Mouse (Mus musculus) limb, embryonic 13.5 days (tissue): ENCODE data around the gene L2hgdh. TPM values are rescaled to one million over a fixed set of nuclear protein-coding genes. Genes with fewer than 3 reads are reported as not detected.

Experiments
- ATAC-seq: fragments of 200-750 bp; cut with Nextera tagmentation; 2 replicates; pipeline ENCODE4 v1.8.0; 2017; ENCODE audit warnings: low read depth, moderate number of reproducible peaks, moderate TSS enrichment; ENCODE audit not compliant: low FRiP score
- H3K27ac ChIP-seq: fragments of 300-500 bp; sonication (generic); 2 replicates; pipeline ENCODE4 v1.5.1; 2015; ENCODE audit warnings: inconsistent platforms, mild to moderate bottlenecking, moderate library complexity
- H3K27me3 ChIP-seq: fragments of 300-500 bp; sonication (generic); 2 replicates; pipeline ENCODE4 v1.6.1; 2015; ENCODE audit warnings: mild to moderate bottlenecking, inconsistent platforms
- H3K36me3 ChIP-seq: fragments of 300-500 bp; sonication (generic); 2 replicates; pipeline ENCODE4 v1.6.1; 2015; ENCODE audit warnings: inconsistent platforms, mild to moderate bottlenecking, moderate library complexity
- H3K4me1 ChIP-seq: fragments of 300-500 bp; sonication (generic); 2 replicates; pipeline ENCODE4 v1.6.1; 2015; ENCODE audit warnings: inconsistent platforms
- H3K4me2 ChIP-seq: fragments of 300-500 bp; sonication (generic); replicated peaks from 2 replicates; pipeline ENCODE4 v1.6.1; 2015; ENCODE audit warnings: inconsistent platforms, mild to moderate bottlenecking, moderate library complexity
- H3K4me3 ChIP-seq: fragments of 300-500 bp; sonication (generic); 2 replicates; pipeline ENCODE4 v1.5.1; 2015; ENCODE audit warnings: moderate library complexity, mild to moderate bottlenecking, inconsistent platforms
- H3K9ac ChIP-seq: fragments of 300-500 bp; sonication (generic); 2 replicates; pipeline ENCODE4 v1.6.1; 2015; ENCODE audit warnings: mild to moderate bottlenecking, inconsistent platforms
- H3K9me3 ChIP-seq: fragments of 300-500 bp; sonication (generic); 2 replicates; pipeline ENCODE4 v1.6.1; 2016; ENCODE audit warnings: inconsistent platforms
- WGBS: fragments of 180-500 bp; shearing (Covaris S2); methylation state at CpG from one replicate; pipeline ENCODE4 v1.1.7; 2015; 5-methylcytosine and 5-hydroxymethylcytosine counted together
- microRNA counts: library from miRNA; unstranded; fragments of <30 nt; microRNA quantifications from one replicate; lab custom pipeline; 2016
- microRNA-seq: library from miRNA; unstranded; fragments of <30 nt; microRNA quantifications from one replicate; pipeline ENCODE4, GENCODE M21; 2016
- polyA plus RNA-seq: library from polyadenylated mRNA; unstranded; fragments of >200 nt; fragmentation: Nextera tagmentation; extraction: Ambion mirVana; gene quantifications from 2 replicates; pipeline ENCODE4 v1.2.1, GENCODE M21; 2015

The L2hgdh gene
- polyA plus RNA-seq, 1 experiment from 2014 or later = 20.1 TPM

GRCm38 (mm10) chr12:69644877-69645276, 79.8 kb downstream of the L2hgdh start:
- H3K9ac ChIP-seq = no peak overlapping the region
- H3K4me1 ChIP-seq = no peaks in the 10 kb centered on the region
- H3K36me3 ChIP-seq = peaks cover 44% of the 10 kb centered on the region
- H3K4me3 ChIP-seq = no peak overlapping the region
- 78% methylated on average over 3 of the region's 3 CpGs for WGBS
- no peak for ATAC-seq
- H3K9me3 ChIP-seq = no peaks in the 10 kb centered on the region
- H3K27me3 ChIP-seq = no peaks in the 10 kb centered on the region
- H3K27ac ChIP-seq = no peak overlapping the region
- H3K4me2 ChIP-seq = no peak overlapping the region

DNA sequence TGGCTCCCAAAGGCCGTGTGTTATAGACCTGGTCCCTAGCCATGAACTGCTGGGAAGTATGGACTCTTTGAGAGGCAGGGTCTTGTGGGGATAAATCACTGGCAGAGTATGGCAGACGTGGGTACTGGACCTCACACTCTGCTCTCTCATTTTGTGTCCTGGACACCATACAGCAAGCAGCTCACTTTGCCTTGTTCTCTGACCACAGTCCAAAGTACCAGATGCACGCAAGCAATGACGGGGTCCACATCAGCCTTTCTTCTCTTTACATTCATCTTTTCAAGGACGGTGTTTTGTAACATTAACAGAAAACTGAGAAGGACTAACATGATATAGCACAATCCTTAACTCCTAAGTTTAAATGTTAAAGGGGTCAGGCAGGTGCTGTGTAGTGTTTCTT, 81.8 kb downstream of the L2hgdh start:
- no peak for ATAC-seq
- H3K9ac ChIP-seq = no peak overlapping the region
- H3K36me3 ChIP-seq = peaks cover 49% of the 10 kb centered on the region
- H3K9me3 ChIP-seq = no peaks in the 10 kb centered on the region
- no peaks in the 10 kb centered on the region for H3K4me1 ChIP-seq
- H3K27ac ChIP-seq = no peak overlapping the region
- H3K4me2 ChIP-seq = no peak overlapping the region
- WGBS = 88% methylated on average over 5 of the region's 5 CpGs
- H3K4me3 ChIP-seq = no peak overlapping the region
- H3K27me3 ChIP-seq = no peaks in the 10 kb centered on the region

MicroRNAs within 50 kb of the gene (microRNA counts, 519-probe panel; counts per million panel counts)
- microRNA mmu-miR-681 (lab: Ali Mortazavi, UCI) = not detected

Small RNA genes within 50 kb of the gene (microRNA-seq; reads per million reads assigned to microRNA genes)
- not detected for gene Mir681

Other genes starting within 250 kb of the L2hgdh start
- gene Vcpkmt, start 141.8 kb downstream of the L2hgdh start, polyA plus RNA-seq = 32.1 and 34.0 TPM in 2 replicates
- 11.3 and 12.6 TPM in 2 replicates for gene Sos2, start 43.0 kb downstream of the L2hgdh start, polyA plus RNA-seq
- gene Atp5s, start 77 bp upstream of the L2hgdh start, polyA plus RNA-seq = 30.5 and 37.3 TPM in 2 replicates
- gene Cdkl1, start 66.4 kb upstream of the L2hgdh start, polyA plus RNA-seq = 1.2 and 1.3 TPM in 2 replicates
- 6.1 and 7.1 TPM in 2 replicates for gene Atl1, start 167.7 kb upstream of the L2hgdh start, polyA plus RNA-seq
- gene Map4k5, start 168.3 kb upstream of the L2hgdh start, polyA plus RNA-seq = 40.5 and 41.3 TPM in 2 replicates